Mouse (Mus musculus): ENCODE measurements around the gene Rfx2.
A peak's percentile ranks its signal among the peaks of the same experiment; 100 is the strongest.

Gene Rfx2

GRCm38 (mm10) chr17:56831111-56831816 is 451 bp upstream of the Rfx2 start:
- peak; percentile 99 for DNase-seq

- no peak for DNase-seq
These were observed 1.0 kb downstream of the Rfx2 start for GRCm38 (mm10) chr17:56829795-56830194.

GRCm38 (mm10) chr17:56829171-56829570 is 1.6 kb downstream of the Rfx2 start:
- DNase-seq: no peak

GRCm38 (mm10) chr17:56826718-56827117 is 4.1 kb downstream of the Rfx2 start:
- DNase-seq: no peak

- no peak for DNase-seq
These were observed 7.5 kb downstream of the Rfx2 start for GRCm38 (mm10) chr17:56823352-56823751.

GRCm38 (mm10) chr17:56822380-56822779 is 8.4 kb downstream of the Rfx2 start:
- no peak for DNase-seq

- no peak for DNase-seq
These were observed 11.1 kb downstream of the Rfx2 start for GRCm38 (mm10) chr17:56819694-56820111.

- no peak for DNase-seq
These were observed 11.7 kb downstream of the Rfx2 start for GRCm38 (mm10) chr17:56819032-56819545.

- DNase-seq: no peak
These were observed 12.7 kb downstream of the Rfx2 start for GRCm38 (mm10) chr17:56818067-56818636.

GRCm38 (mm10) chr17:56815057-56815345 is 15.8 kb downstream of the Rfx2 start:
- DNase-seq: no peak

GRCm38 (mm10) chr17:56814316-56815056 is 16.3 kb downstream of the Rfx2 start:
- DNase-seq: no peak

GRCm38 (mm10) chr17:56810245-56810644 is 20.6 kb downstream of the Rfx2 start:
- peak; percentile 62 for DNase-seq

GRCm38 (mm10) chr17:56808518-56808917 is 22.3 kb downstream of the Rfx2 start:
- peak; percentile 79 for DNase-seq

- DNase-seq: no peak
These were observed 25.0 kb downstream of the Rfx2 start for GRCm38 (mm10) chr17:56805784-56806183.

- no peak for DNase-seq
These were observed 25.9 kb downstream of the Rfx2 start for GRCm38 (mm10) chr17:56804952-56805351.

- DNase-seq: no peak
These were observed 28.7 kb downstream of the Rfx2 start for GRCm38 (mm10) chr17:56802065-56802464.

GRCm38 (mm10) chr17:56799276-56799675 is 31.5 kb downstream of the Rfx2 start:
- no peak for DNase-seq

GRCm38 (mm10) chr17:56793614-56794319 is 37.0 kb downstream of the Rfx2 start:
- DNase-seq: no peak

GRCm38 (mm10) chr17:56792588-56792987 is 38.2 kb downstream of the Rfx2 start:
- no peak for DNase-seq

GRCm38 (mm10) chr17:56789286-56789685 is 41.5 kb downstream of the Rfx2 start:
- no peak for DNase-seq

- no peak for DNase-seq
These were observed 41.9 kb downstream of the Rfx2 start for GRCm38 (mm10) chr17:56788886-56789285.

- DNase-seq: no peak
These were observed 50.4 kb downstream of the Rfx2 start for GRCm38 (mm10) chr17:56780291-56780978.
